Mouse (Mus musculus) forebrain, embryonic 11.5 days (tissue): ENCODE measurements at regions not wholly inside any gene's neighbourhood (a gene's known extent, or its start where the extent isn't known, plus 50 kb on each side); places are given as distances from the start of the nearest gene placed in this dataset.

Experiments used
- ATAC-seq: fragments of 200-750 bp; cut with Nextera tagmentation; replicated peaks from 2 replicates; pipeline ENCODE4 v1.8.0; 2017; ENCODE audit warnings: moderate TSS enrichment; ENCODE audit not compliant: low FRiP score
- DNase-seq: peaks from one replicate; pipeline ENCODE4 v3.0.0-alpha.2; 2017; ENCODE audit warnings: low spot score
- H3K27ac ChIP-seq: fragments of 300-500 bp; sonication (generic); 2 replicates; pipeline ENCODE4 v1.5.1; 2014; ENCODE audit warnings: low read depth, low read length
- H3K27me3 ChIP-seq: fragments of 300-500 bp; sonication (generic); 2 replicates; pipeline ENCODE4 v1.6.1; 2014; ENCODE audit warnings: mild to moderate bottlenecking, low read length, mixed read lengths; ENCODE audit not compliant: control insufficient read depth, insufficient read depth
- H3K36me3 ChIP-seq: fragments of 300-500 bp; sonication (generic); 2 replicates; pipeline ENCODE4 v1.6.1; 2014; ENCODE audit warnings: mild to moderate bottlenecking, low read length, moderate library complexity, mixed read lengths; ENCODE audit not compliant: control insufficient read depth, insufficient read depth
- H3K4me1 ChIP-seq: fragments of 300-500 bp; sonication (generic); replicated peaks from 2 replicates; pipeline ENCODE4 v1.6.1; 2014; ENCODE audit warnings: low read length, mixed read lengths; ENCODE audit not compliant: control insufficient read depth, insufficient read depth
- H3K4me2 ChIP-seq: fragments of 300-500 bp; sonication (generic); 2 replicates; pipeline ENCODE4 v1.6.1; 2014; ENCODE audit warnings: low read depth, mild to moderate bottlenecking, low read length, moderate library complexity, mixed read lengths; ENCODE audit not compliant: severe bottlenecking
- H3K4me3 ChIP-seq: fragments of 300-500 bp; sonication (generic); 2 replicates; pipeline ENCODE4 v1.5.1; 2014; ENCODE audit warnings: low read depth, low read length
- H3K9ac ChIP-seq: fragments of 300-500 bp; sonication (generic); 2 replicates; pipeline ENCODE4 v1.6.1; 2014; ENCODE audit warnings: low read length
- H3K9me3 ChIP-seq: fragments of 300-500 bp; sonication (generic); 2 replicates; pipeline ENCODE4 v1.6.1; 2016; ENCODE audit warnings: low read length, mixed read lengths; ENCODE audit not compliant: control insufficient read depth
- WGBS: fragments of 180-500 bp; shearing (Covaris S2); extraction: QIAGEN DNeasy Blood & Tissue Kit; methylation state at CpG from one replicate; pipeline ENCODE4 v1.1.7; 2014; 5-methylcytosine and 5-hydroxymethylcytosine counted together

DNA sequence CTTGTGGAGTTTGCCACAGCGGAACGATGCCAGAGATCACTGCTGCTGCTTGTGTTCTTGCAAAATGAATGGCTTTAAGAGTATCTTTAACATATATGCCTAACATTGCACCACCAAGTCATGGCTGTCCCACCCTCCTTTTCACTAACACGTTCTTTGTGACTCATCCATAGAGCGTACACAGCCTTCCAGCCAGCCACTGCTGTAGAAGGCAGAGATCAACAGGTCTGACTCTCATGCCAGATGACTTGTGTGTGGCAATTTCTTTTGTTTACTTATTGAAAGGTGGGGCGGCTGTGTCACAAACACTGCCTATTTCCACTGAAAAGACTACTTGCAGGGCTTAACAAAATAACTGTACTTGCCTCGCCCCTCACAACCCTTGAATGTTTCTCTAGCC, 239.5 kb upstream of the Rgma start:
- Histone ChIP-seq H3K27ac (no peak overlapping the region), H3K4me1 (peaks cover 23% of the 10 kb centered on the region)
- DNase-seq: no peak

DNA sequence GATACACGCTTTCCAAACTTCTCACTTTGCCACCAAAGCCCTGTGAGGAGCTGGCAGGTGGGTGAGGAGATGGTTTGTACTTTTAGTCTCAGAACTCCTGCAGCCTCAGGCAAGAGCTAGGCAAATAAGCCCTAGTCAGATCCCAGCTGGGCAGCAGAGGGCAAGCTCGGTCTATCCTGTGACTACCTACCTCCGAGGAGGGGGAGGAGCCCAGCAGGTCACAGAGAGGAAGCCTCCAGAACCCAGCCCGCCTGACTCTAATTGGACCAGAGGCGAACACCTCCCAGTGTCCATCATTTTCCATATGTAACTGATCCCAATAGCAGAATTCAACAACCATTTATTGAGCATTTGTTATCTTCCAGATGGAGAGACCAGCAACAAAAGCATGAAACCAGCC, 237.0 kb upstream of the Rgma start:
- Histone ChIP-seq H3K36me3 (no peaks in the 10 kb centered on the region), H3K4me2 (no peak overlapping the region), H3K9ac (no peak overlapping the region), H3K4me3 (no peak overlapping the region), H3K4me1 (peaks cover 33% of the 10 kb centered on the region), H3K27ac (no peak overlapping the region), H3K27me3 (0 out of 2 replicates have a peak, but pooled peaks cover 5% of the 10 kb centered on the region), H3K9me3 (no peaks in the 10 kb centered on the region; the same call in 1 of the 2 replicates)
- ATAC-seq (peak; percentile 32; the same call in 1 of the 2 replicates), DNase-seq (peak; percentile 61)
- WGBS: 13% methylated on average over 5 of the region's 5 CpGs

More for the DNA sequence above, 239.5 kb upstream of the Rgma start:
- no peak overlapping the region for H3K4me2 ChIP-seq
- H3K4me3 ChIP-seq: no peak overlapping the region
- H3K9ac ChIP-seq: no peak overlapping the region
- no peaks in the 10 kb centered on the region for H3K36me3 ChIP-seq
- H3K9me3 ChIP-seq: no peaks in the 10 kb centered on the region
- 0 out of 2 replicates have a peak, but pooled peaks cover 5% of the 10 kb centered on the region for H3K27me3 ChIP-seq
- WGBS: 78% methylated on average over 6 of the region's 6 CpGs
- ATAC-seq: no peak

DNA sequence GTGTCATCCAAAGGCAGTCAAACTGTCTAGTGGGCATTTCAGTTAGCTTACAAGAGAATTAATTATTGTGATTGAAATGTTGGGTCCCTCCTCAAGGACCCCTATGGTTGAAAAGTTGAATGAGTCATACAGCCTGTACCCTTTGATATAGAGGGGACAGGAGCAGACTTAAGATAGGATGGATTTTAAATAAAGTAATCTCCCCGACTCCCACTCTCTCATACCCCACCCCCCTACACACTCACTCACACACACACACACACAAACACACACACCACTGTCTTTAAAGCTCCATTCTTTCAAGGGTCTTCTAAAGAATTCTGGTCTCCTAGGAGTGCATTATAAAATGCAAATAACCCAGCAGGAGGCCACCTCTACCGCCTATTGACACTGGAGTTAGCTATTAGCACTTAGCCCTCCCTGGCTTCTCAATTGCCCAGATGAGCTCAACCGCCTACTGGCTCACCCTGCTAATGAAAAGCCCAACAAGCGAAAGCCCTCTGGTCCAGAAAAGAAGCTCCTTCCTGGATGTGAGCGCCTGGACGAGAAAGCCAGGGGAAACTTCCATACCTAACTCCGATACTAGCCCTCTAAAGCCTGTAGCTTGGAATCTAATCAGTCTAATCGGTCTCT, 236.3 kb upstream of the Rgma start:
- ATAC-seq (peak; percentile 69), DNase-seq (peak; percentile 68)
- H3K4me1 ChIP-seq: peaks cover 33% of the 10 kb centered on the region
- no peak overlapping the region for H3K4me3 ChIP-seq
- H3K9me3 ChIP-seq: no peaks in the 10 kb centered on the region; the same call in 1 of the 2 replicates
- 0 out of 2 replicates have a peak overlapping the region, but pooled peaks have one; percentile 2 for H3K27ac ChIP-seq
- WGBS: 6% methylated on average over 8 of the region's 8 CpGs
- H3K9ac ChIP-seq: no peak overlapping the region
- peak overlapping the region; percentile 31; the same call in 1 of the 2 replicates for H3K4me2 ChIP-seq
- 0 out of 2 replicates have a peak, but pooled peaks cover 5% of the 10 kb centered on the region for H3K27me3 ChIP-seq
- no peaks in the 10 kb centered on the region for H3K36me3 ChIP-seq

DNA sequence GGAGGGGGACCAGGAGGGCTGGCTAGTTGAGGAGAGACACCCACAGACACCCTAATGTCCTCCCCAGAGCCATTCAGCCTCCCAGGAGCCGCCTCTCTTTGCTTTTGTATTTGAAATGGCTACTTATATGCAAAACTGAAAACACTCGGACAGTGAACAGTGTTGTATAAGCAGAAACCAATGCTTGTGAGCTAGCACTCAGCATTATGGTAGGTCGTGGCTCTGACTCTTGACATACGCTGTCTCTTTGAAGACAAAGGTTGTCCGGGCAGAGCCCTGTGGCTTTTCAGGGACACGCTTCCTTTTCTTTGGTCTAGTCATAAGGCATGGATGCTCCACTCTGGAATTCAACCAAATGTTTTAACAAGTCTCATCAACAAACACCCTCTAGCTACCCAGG, 235.4 kb upstream of the Rgma start:
- WGBS: 15% methylated on average over 6 of the region's 6 CpGs
- Histone ChIP-seq H3K4me2 (peak overlapping the region; percentile 31; the same call in 1 of the 2 replicates), H3K4me3 (no peak overlapping the region), H3K4me1 (peaks cover 34% of the 10 kb centered on the region), H3K36me3 (no peaks in the 10 kb centered on the region), H3K27me3 (0 out of 2 replicates have a peak, but pooled peaks cover 5% of the 10 kb centered on the region), H3K27ac (no peak overlapping the region), H3K9me3 (no peaks in the 10 kb centered on the region; the same call in 1 of the 2 replicates), H3K9ac (no peak overlapping the region)
- DNase-seq (no peak), ATAC-seq (no peak)

DNA sequence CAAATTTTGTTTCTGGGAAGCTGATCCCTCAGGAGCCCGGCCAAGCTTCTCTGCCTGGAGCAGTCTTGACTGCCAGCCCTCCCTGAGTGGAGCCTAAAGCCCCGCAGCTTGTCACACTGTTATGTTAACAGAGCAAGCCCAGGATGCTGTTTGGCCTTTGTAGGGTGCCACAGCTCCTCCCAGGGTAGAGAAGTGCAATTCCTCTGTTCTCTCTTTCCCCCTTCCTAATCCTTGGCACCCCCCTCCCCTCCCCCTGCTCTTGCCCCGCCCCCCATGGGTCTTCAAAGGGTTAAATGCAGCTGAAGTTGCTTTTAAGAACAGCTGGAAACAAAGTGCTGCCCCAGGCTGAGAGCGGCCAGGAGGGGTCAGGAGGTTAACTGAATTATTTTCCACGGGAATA, 234.1 kb upstream of the Rgma start:
- Histone ChIP-seq H3K4me2 (0 out of 2 replicates have a peak overlapping the region, but pooled peaks have one; percentile 15), H3K9ac (no peak overlapping the region), H3K27me3 (0 out of 2 replicates have a peak, but pooled peaks cover 3% of the 10 kb centered on the region), H3K4me3 (no peak overlapping the region), H3K9me3 (no peaks in the 10 kb centered on the region; the same call in 1 of the 2 replicates), H3K36me3 (no peaks in the 10 kb centered on the region), H3K27ac (0 out of 2 replicates have a peak overlapping the region, but pooled peaks have one; percentile 18), H3K4me1 (peaks cover 39% of the 10 kb centered on the region)
- WGBS: 0% methylated on average over 5 of the region's 5 CpGs
- ATAC-seq (peak; percentile 72), DNase-seq (peak; percentile 82)

DNA sequence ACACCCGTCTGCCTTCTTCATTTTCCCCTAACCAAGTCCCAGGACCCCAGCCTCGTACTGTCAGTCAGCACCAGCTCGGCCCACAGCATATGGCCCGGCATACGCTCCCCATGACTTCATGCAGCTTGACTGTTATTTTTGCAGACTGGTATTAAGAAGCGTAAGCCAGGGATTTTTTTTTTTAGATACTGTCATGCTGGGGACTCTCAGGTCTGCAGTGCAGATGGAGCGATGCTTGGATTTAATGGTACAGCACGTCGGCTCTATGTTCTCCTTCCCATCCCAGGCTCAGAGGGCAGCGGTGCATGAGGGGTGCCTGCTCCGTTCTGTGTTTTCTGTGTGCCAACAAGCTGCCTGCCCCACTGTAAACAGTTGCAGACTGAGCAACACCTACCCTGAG, 231.4 kb upstream of the Rgma start:
- Histone ChIP-seq H3K4me2 (no peak overlapping the region), H3K4me3 (no peak overlapping the region), H3K4me1 (peaks cover 34% of the 10 kb centered on the region), H3K9ac (no peak overlapping the region), H3K9me3 (no peaks in the 10 kb centered on the region; the same call in 1 of the 2 replicates), H3K27me3 (no peaks in the 10 kb centered on the region), H3K36me3 (no peaks in the 10 kb centered on the region), H3K27ac (no peak overlapping the region)
- WGBS: 80% methylated on average over 11 of the region's 11 CpGs
- ATAC-seq (no peak), DNase-seq (peak; percentile 50)

DNA sequence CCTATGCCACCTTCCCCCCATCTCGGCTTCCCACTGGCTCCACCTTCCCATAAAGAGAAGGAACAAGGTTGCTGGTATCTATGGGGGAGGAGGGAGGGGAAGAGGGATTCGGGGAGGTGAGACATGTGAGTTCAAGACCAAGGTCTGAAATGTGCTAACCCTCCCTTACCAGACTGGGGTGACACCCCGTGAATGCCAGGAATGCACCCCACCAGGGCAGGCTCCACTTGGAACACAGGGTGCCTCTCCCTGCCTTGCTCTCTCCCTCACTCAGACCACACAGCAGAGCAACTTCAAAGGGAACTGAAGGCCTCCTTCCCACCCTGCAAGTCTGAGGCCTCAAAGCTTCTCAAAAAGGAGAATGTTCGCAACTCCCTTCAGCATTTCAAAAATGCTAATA, 230.5 kb upstream of the Rgma start:
- Histone ChIP-seq H3K27me3 (no peaks in the 10 kb centered on the region), H3K9ac (no peak overlapping the region), H3K36me3 (no peaks in the 10 kb centered on the region), H3K4me1 (peaks cover 26% of the 10 kb centered on the region), H3K27ac (no peak overlapping the region), H3K9me3 (no peaks in the 10 kb centered on the region; the same call in 1 of the 2 replicates), H3K4me2 (no peak overlapping the region), H3K4me3 (no peak overlapping the region)
- WGBS: 33% methylated on average over 4 of the region's 4 CpGs
- no peak for ATAC-seq
- DNase-seq: peak; percentile 52

DNA sequence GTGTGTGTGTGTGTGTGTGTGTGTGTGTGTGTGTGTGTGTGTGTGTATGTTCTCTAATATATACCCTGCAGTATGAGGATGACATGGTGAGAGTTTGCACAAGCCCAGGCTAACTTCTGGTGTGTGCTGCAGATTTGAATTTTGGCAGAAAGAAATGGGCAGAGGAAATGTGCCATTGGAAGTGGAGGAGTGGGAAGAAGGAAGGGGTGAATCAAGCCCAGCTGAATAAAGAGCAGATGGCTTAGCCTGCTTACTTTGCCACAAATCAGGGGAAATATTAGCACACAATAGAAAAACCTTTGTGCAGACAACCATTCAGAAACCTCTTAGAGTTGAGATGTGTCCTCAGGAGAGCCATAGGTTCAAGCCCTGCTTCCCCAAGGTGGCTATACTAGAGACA, 228.1 kb upstream of the Rgma start:
- Histone ChIP-seq H3K27me3 (no peaks in the 10 kb centered on the region), H3K4me1 (peaks cover 20% of the 10 kb centered on the region), H3K4me2 (no peak overlapping the region), H3K9ac (no peak overlapping the region), H3K36me3 (no peaks in the 10 kb centered on the region), H3K27ac (no peak overlapping the region), H3K9me3 (no peaks in the 10 kb centered on the region; the same call in 1 of the 2 replicates), H3K4me3 (no peak overlapping the region)
- no peak for ATAC-seq
- DNase-seq: peak; percentile 27

DNA sequence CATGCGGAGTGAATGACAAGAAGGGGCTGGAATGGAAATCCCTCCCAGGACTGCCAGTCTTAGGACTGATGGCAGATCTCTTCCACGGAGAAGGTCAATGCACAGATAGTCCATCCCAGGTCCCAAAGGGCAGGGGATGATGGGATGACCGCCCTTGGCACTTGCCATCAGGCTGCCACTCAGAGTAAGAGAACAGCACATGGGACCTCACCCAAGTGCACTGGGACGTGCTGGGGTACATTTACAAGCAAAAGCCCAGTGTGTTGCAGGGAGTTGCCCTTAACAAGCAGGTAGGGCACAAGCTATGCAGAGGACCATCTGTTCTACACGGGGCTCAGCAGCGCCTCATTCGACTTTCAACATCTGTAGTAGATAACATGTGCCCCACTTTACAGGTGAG, 224.9 kb upstream of the Rgma start:
- Histone ChIP-seq H3K9me3 (no peaks in the 10 kb centered on the region), H3K27me3 (no peaks in the 10 kb centered on the region), H3K36me3 (no peaks in the 10 kb centered on the region), H3K4me2 (no peak overlapping the region), H3K27ac (peak overlapping the region; percentile 3; the same call in 1 of the 2 replicates), H3K4me1 (peaks cover 16% of the 10 kb centered on the region), H3K9ac (no peak overlapping the region), H3K4me3 (no peak overlapping the region)
- ATAC-seq (peak; percentile 16; the same call in 1 of the 2 replicates), DNase-seq (peak; percentile 51)
- 68% methylated on average over 7 of the region's 7 CpGs for WGBS
